Comparison of ENCODE assay signal across 16 mouse cellular contexts in the genomic region with DNA sequence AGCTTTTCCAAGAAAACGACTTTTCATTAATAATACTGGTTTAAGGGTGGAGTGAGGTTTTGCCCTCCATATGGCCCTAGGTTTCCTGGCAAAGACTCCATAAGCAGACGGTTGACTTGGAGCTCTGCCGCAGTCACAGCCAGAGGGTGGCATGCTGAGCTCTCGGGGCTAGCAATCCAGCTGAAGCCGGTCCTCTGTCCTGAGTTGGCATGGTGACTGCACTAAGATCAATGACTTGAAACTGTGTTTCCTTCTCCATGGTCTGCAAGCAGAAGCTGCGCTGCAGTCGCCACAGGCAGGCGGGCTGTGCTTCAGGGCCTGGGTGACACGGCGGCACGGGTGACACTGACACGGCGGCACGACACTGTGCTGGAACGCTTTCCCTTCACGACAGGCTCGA. TPM values are rescaled to one million over a fixed set of nuclear protein-coding genes. Genes with fewer than 3 reads are reported as not detected.
DNase-seq lines count a peak whose midpoint lies in the region; ATAC-seq lines count a peak whose summit lies in the region.
"Had no signal": no experiment of that assay in that cellular context is flagged by ENCODE, and none has a peak within 500 bp of the region (broad histone marks: within the 10 kb centered on the region; RNA-seq: fewer than 3 reads in every experiment).

No protein-coding gene starts in this region.

- no peaks in the 10 kb centered on the region for H3K27me3 ChIP-seq in midbrain, embryonic 11.5 days (ENCODE audit: control insufficient read depth, insufficient read depth, low read length)
- H3K27me3 ChIP-seq in midbrain, embryonic 10.5 days (ENCODE audit: low read depth, poor library complexity, severe bottlenecking): no peaks in the 10 kb centered on the region
- H3K27me3 ChIP-seq: CH12.LX; embryonic facial prominence, embryonic 12.5 days; intestine, embryonic 15.5 days; lung, embryonic 15.5 days had no signal

- no peaks in the 10 kb centered on the region for H3K9me3 ChIP-seq in midbrain, embryonic 11.5 days (ENCODE audit: control insufficient read depth, low read length)
- H3K9me3 ChIP-seq in midbrain, embryonic 10.5 days (replicated peaks): no peaks in the 10 kb centered on the region
- H3K9me3 ChIP-seq: embryonic facial prominence, embryonic 12.5 days; intestine, embryonic 15.5 days; lung, embryonic 15.5 days had no signal

- 91% methylated on average over 17 of the region's 17 CpGs for WGBS in midbrain, embryonic 11.5 days
- 94% methylated on average over 17 of the region's 17 CpGs for WGBS in midbrain, embryonic 10.5 days

- H3K4me2 ChIP-seq in midbrain, embryonic 11.5 days: no peak overlapping the region
- H3K4me2 ChIP-seq: embryonic facial prominence, embryonic 12.5 days; intestine, embryonic 15.5 days; lung, embryonic 15.5 days had no signal

- H3K4me1 ChIP-seq in midbrain, embryonic 11.5 days (ENCODE audit: control insufficient read depth, insufficient read depth, low read length): no peaks in the 10 kb centered on the region
- H3K4me1 ChIP-seq in midbrain, embryonic 10.5 days: no peaks in the 10 kb centered on the region
- H3K4me1 ChIP-seq: embryonic facial prominence, embryonic 12.5 days; intestine, embryonic 15.5 days; lung, embryonic 15.5 days had no signal

- H3K9ac ChIP-seq in midbrain, embryonic 11.5 days (ENCODE audit: low read length): no peak overlapping the region
- H3K9ac ChIP-seq: embryonic facial prominence, embryonic 12.5 days; intestine, embryonic 15.5 days; lung, embryonic 15.5 days had no signal

- H3K4me3 ChIP-seq in midbrain, embryonic 11.5 days (ENCODE audit: low read depth, low read length): no peak overlapping the region
- no peak overlapping the region for H3K4me3 ChIP-seq in midbrain, embryonic 10.5 days
- H3K4me3 ChIP-seq: embryonic facial prominence, embryonic 12.5 days; intestine, embryonic 15.5 days; lung, embryonic 15.5 days had no signal

- no peak overlapping the region for H3K27ac ChIP-seq in midbrain, embryonic 11.5 days (ENCODE audit: low read depth, low read length)
- no peak overlapping the region for H3K27ac ChIP-seq in midbrain, embryonic 10.5 days (replicated peaks)
- H3K27ac ChIP-seq: embryonic facial prominence, embryonic 12.5 days; intestine, embryonic 15.5 days; lung, embryonic 15.5 days had no signal

- peak; percentile 47 for DNase-seq in midbrain, embryonic 11.5 days (ENCODE audit: low spot score, missing footprints)
- DNase-seq in midbrain, embryonic 10.5 days (ENCODE audit: low spot score): no peak
- DNase-seq in cerebellum, adult 11 months: peak; percentile 48
- peak; percentile 69 to 76 for DNase-seq in cerebellum, postnatal 25 days
- no peak for DNase-seq in thymus, postnatal 0 days (ENCODE audit: low spot score)
- DNase-seq in thymus, postnatal 25 days: no peak
- DNase-seq in urinary bladder, postnatal 4 days (ENCODE audit: low spot score in 2 of 2): no peak
- DNase-seq: heart, adult 11 months; heart, postnatal 14 days; layer of hippocampus, adult 9-11 months; thymus, adult 18-20 months had no signal

- no peak for ATAC-seq in midbrain, embryonic 11.5 days (ENCODE audit: low FRiP score)
- ATAC-seq: intestine, embryonic 15.5 days had no signal

- H3K36me3 ChIP-seq in midbrain, embryonic 11.5 days (ENCODE audit: control insufficient read depth, insufficient read depth, low read length): peaks cover 11% of the 10 kb centered on the region
- H3K36me3 ChIP-seq in midbrain, embryonic 10.5 days: peaks cover 99% of the 10 kb centered on the region

RNA-seq across cellular contexts. Expression of gene Angel2, which starts 23.9 kb away (rescaled TPM):
- polyA plus RNA-seq in midbrain, embryonic 11.5 days (2014; fragmentation: Nextera tagmentation; extraction: Ambion mirVana): 65.5 and 65.7 TPM in 2 replicates
- polyA plus RNA-seq in midbrain, embryonic 10.5 days (2016; fragmentation: Nextera tagmentation; extraction: Ambion mirVana): 55.4 and 63.0 TPM in 2 replicates
- polyA plus RNA-seq in thymus, postnatal 0 days (2015; fragmentation: Nextera tagmentation; extraction: Ambion mirVana): 59.4 and 63.9 TPM in 2 replicates

RNA-seq across cellular contexts. Expression of gene Vash2, which starts 30.2 kb away (rescaled TPM):
- 52.8 and 58.9 TPM in 2 replicates for polyA plus RNA-seq in midbrain, embryonic 11.5 days (2014; fragmentation: Nextera tagmentation; extraction: Ambion mirVana)
- 33.1 and 44.4 TPM in 2 replicates for polyA plus RNA-seq in midbrain, embryonic 10.5 days (2016; fragmentation: Nextera tagmentation; extraction: Ambion mirVana)
- 7.4 and 8.9 TPM in 2 replicates for polyA plus RNA-seq in thymus, postnatal 0 days (2015; fragmentation: Nextera tagmentation; extraction: Ambion mirVana)
- polyA plus RNA-seq: liver, adult 2 months had no signal

RNA-seq across cellular contexts. Expression of gene Rps6kc1, which starts 37.3 kb away (rescaled TPM):
- 19.5 and 20.1 TPM in 2 replicates for polyA plus RNA-seq in midbrain, embryonic 11.5 days (2014; fragmentation: Nextera tagmentation; extraction: Ambion mirVana)
- 16.2 and 20.4 TPM in 2 replicates for polyA plus RNA-seq in midbrain, embryonic 10.5 days (2016; fragmentation: Nextera tagmentation; extraction: Ambion mirVana)
- polyA plus RNA-seq in thymus, postnatal 0 days (2015; fragmentation: Nextera tagmentation; extraction: Ambion mirVana): 6.8 and 7.3 TPM in 2 replicates

Comparison
In these comparisons a context has a peak if more than half of its experiments do, and no peak if none do; other contexts are left out.
1. DNase-seq: peak in midbrain, embryonic 11.5 days (single experiment), cerebellum, adult 11 months (single experiment) and cerebellum, postnatal 25 days (2 of 2); none in midbrain, embryonic 10.5 days (single experiment), thymus, postnatal 0 days (single experiment), thymus, postnatal 25 days (single experiment) and urinary bladder, postnatal 4 days (0 of 2).